8 mouse cellular contexts compared by ENCODE assay signal in genomic region chrX:77795858-77796174, GRCm38 (mm10). TPM values are rescaled to one million over a fixed set of nuclear protein-coding genes. Genes with fewer than 3 reads are reported as not detected.
DNase-seq lines count a peak whose midpoint lies in the region; ATAC-seq and TF ChIP-seq lines count a peak whose summit lies in the region.

No protein-coding gene starts in this region.

- H3K27me3 ChIP-seq in intestine, postnatal 0 days (replicated peaks; ENCODE audit: control insufficient read depth, insufficient read depth, low read length), result no peaks in the 10 kb centered on the region
- no peaks in the 10 kb centered on the region for H3K27me3 ChIP-seq in midbrain, embryonic 11.5 days (ENCODE audit: control insufficient read depth, insufficient read depth, low read length)

- no peaks in the 10 kb centered on the region for H3K9me3 ChIP-seq in intestine, postnatal 0 days (ENCODE audit: control insufficient read depth)
- H3K9me3 ChIP-seq in midbrain, embryonic 11.5 days (ENCODE audit: control insufficient read depth, low read length), result no peaks in the 10 kb centered on the region

- WGBS in intestine, postnatal 0 days, result 22% methylated on average over 30 of the region's 30 CpGs
- 30% methylated on average over 28 of the region's 30 CpGs for WGBS in midbrain, embryonic 11.5 days

- no peak for TF ChIP-seq CTCF in intestine, postnatal 0 days (IDR thresholded peaks at IDR 0.05; ENCODE audit: low read depth)

- peak overlapping the region; percentile 54; the same call in 1 of the 2 replicates for H3K9ac ChIP-seq in intestine, postnatal 0 days (ENCODE audit: low read depth, low read length)
- H3K9ac ChIP-seq in midbrain, embryonic 11.5 days (ENCODE audit: low read length), result peak overlapping the region; percentile 67

- ATAC-seq in intestine, postnatal 0 days, result peak; percentile 97
- ATAC-seq in midbrain, embryonic 11.5 days (ENCODE audit: low FRiP score), result peak; percentile 97

- intact Hi-C loops in left cerebral cortex, postnatal 4 days (cut with DNase I), result no loop called here

- H3K4me3 ChIP-seq in intestine, postnatal 0 days (ENCODE audit: low read depth, low read length), result peak overlapping the region; percentile 65
- H3K4me3 ChIP-seq in midbrain, embryonic 11.5 days (ENCODE audit: low read depth, low read length), result peak overlapping the region; percentile 52

- peak; percentile 94 for DNase-seq in adrenal gland, adult 2 months
- peak; percentile 89 for DNase-seq in embryo, embryonic 11 days
- DNase-seq in gastrocnemius, postnatal 4 days (ENCODE audit: low spot score in 2 of 2), result peak; percentile 70 to 85
- DNase-seq in left cerebral cortex, postnatal 4 days, result peak; percentile 90
- peak; percentile 94 for DNase-seq in midbrain, embryonic 11.5 days (ENCODE audit: low spot score, missing footprints)
- DNase-seq in right cerebral cortex, postnatal 4 days, result peak; percentile 80
- peak; percentile 88 for DNase-seq in yolk sac, embryonic 10.5 days (ENCODE audit: low spot score)

- H3K27ac ChIP-seq in intestine, postnatal 0 days (ENCODE audit: low read depth, low read length), result peak overlapping the region; percentile 78; the same call in 1 of the 2 replicates
- H3K27ac ChIP-seq in midbrain, embryonic 11.5 days (ENCODE audit: low read depth, low read length), result no peak overlapping the region

- H3K4me2 ChIP-seq in intestine, postnatal 0 days (replicated peaks; ENCODE audit: low read depth), result peak overlapping the region; percentile 65
- peak overlapping the region; percentile 56 for H3K4me2 ChIP-seq in midbrain, embryonic 11.5 days

- H3K36me3 ChIP-seq in intestine, postnatal 0 days (ENCODE audit: control insufficient read depth, insufficient read depth), result no peaks in the 10 kb centered on the region
- no peaks in the 10 kb centered on the region for H3K36me3 ChIP-seq in midbrain, embryonic 11.5 days (ENCODE audit: control insufficient read depth, insufficient read depth, low read length)

- no peaks in the 10 kb centered on the region for H3K4me1 ChIP-seq in intestine, postnatal 0 days (replicated peaks; ENCODE audit: control insufficient read depth, insufficient read depth, low read length)
- H3K4me1 ChIP-seq in midbrain, embryonic 11.5 days (ENCODE audit: control insufficient read depth, insufficient read depth, low read length), result no peaks in the 10 kb centered on the region; the same call in 1 of the 2 replicates

RNA-seq across cellular contexts. Expression of gene Prkx, which starts 0.3 kb away (rescaled TPM):
- 10 to 100 TPM; 12.6 to 18.4 TPM for total RNA-seq in adrenal gland, adult 2 months (2021)
- polyA plus RNA-seq in adrenal gland, adult 2 months (2012; rRNA removed), result 11.6 and 12.7 TPM in 2 replicates
- 1 to 10 TPM; 6.4 to 7.2 TPM for total RNA-seq in gastrocnemius, postnatal 4 days (2021)
- polyA plus RNA-seq in intestine, postnatal 0 days (2015; fragmentation: Nextera tagmentation; extraction: Ambion mirVana), result 6.7 and 7.0 TPM in 2 replicates
- total RNA-seq in left cerebral cortex, postnatal 4 days (2021), result 10 to 100 TPM; 20.2 to 24.8 TPM
- polyA plus RNA-seq in midbrain, embryonic 11.5 days (2014; fragmentation: Nextera tagmentation; extraction: Ambion mirVana), result 16.2 and 18.6 TPM in 2 replicates

RNA-seq across cellular contexts. Expression of gene Pbsn, which starts 57.6 kb away (rescaled TPM):
- not detected for total RNA-seq in adrenal gland, adult 2 months (2021)
- not detected in 2 replicates for polyA plus RNA-seq in adrenal gland, adult 2 months (2012; rRNA removed)
- not detected for total RNA-seq in gastrocnemius, postnatal 4 days (2021)
- not detected in 2 replicates for polyA plus RNA-seq in intestine, postnatal 0 days (2015; fragmentation: Nextera tagmentation; extraction: Ambion mirVana)
- not detected for total RNA-seq in left cerebral cortex, postnatal 4 days (2021)
- polyA plus RNA-seq in midbrain, embryonic 11.5 days (2014; fragmentation: Nextera tagmentation; extraction: Ambion mirVana), result not detected in 2 replicates
